Mouse (Mus musculus) erythroblast, embryonic 14.5 days (primary cell): ENCODE data around the gene Tchp. TPM values are rescaled to one million over a fixed set of nuclear protein-coding genes. Genes with fewer than 3 reads are reported as not detected.

Experiments used
- H3K27me3 ChIP-seq: 2 replicates; pipeline ENCODE4 v1.6.1; 2012; ENCODE audit warnings: inconsistent platforms; ENCODE audit not compliant: control insufficient read depth
- H3K36me3 ChIP-seq: 2 replicates; pipeline ENCODE4 v1.6.1; 2012; ENCODE audit warnings: mild to moderate bottlenecking, inconsistent platforms; ENCODE audit not compliant: control insufficient read depth
- H3K4me1 ChIP-seq: 2 replicates; pipeline ENCODE4 v1.6.1; 2012; ENCODE audit warnings: inconsistent platforms; ENCODE audit not compliant: control insufficient read depth
- H3K4me3 ChIP-seq: replicated peaks from 2 replicates; pipeline ENCODE3; 2012; ENCODE audit warnings: moderate library complexity, mild to moderate bottlenecking, inconsistent platforms
- H3K9me3 ChIP-seq: 2 replicates; pipeline ENCODE4 v1.6.1; 2012; ENCODE audit warnings: low read length, inconsistent platforms, mixed read lengths; ENCODE audit not compliant: control insufficient read depth
- GATA1 ChIP-seq: IDR thresholded peaks from 2 replicates; pipeline ENCODE4 v1.6.1; 2012; ENCODE audit warnings: low read length, inconsistent platforms, mixed read lengths
- TAL1 ChIP-seq: IDR thresholded peaks from 3 replicates; pipeline ENCODE4 v1.6.1; 2012; ENCODE audit warnings: low read length, inconsistent platforms, mixed read lengths
- polyA plus RNA-seq: library from polyadenylated mRNA; stranded (reverse); fragments of >175 nt; gene quantifications from 2 replicates; pipeline ENCODE4 v1.2.3, GENCODE M21; 2012

Gene Tchp
- polyA plus RNA-seq, 1 experiment, result 1.2 TPM

DNA sequence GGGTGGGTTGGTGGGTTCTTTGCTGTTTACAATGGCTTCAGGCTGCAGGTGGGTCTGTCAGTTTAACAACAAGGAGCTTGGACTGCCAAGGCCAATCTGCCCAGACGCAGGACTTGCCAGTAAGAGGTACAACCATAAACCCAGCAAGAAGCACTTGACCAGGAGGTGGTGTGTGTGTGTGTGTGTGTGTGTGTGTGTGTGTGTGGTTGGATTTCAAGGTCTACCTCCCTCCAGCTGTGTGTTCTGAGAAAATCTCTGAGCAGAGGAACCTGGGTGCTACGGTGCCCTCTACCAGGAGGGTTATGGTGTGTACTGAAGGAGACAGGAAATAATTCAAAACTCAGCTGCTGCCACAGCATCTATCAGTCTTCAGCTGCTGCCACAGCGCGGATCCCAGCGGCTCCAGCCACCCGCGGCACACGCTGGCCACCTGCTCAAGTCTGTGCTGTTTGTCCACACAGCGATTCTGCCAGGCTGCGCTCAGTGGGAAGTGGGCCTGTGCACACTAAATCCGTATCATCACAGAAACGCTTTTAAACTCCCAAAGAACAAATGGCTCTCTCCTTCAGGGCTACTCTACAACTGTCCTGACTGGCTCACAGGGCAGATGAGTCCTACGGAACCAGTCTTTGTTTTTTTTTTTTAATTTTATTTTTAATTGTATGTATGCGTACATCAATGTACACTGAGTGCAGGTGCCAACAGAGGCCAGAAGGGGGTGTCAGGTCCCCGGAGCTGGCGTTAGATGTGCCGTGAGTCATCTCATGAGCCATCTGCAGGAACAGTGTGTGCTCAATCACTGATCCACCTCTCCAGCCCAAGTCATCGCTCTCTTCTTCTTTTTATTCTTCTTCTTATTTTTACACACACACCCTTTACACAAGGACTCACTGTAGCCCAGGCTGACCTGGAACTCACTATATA lies 57.5 kb downstream of the Tchp start:
- no peak for TF ChIP-seq GATA1
- TF ChIP-seq TAL1, result no peak
- H3K36me3 ChIP-seq, result peaks cover 82% of the 10 kb centered on the region
- H3K9me3 ChIP-seq, result no peaks in the 10 kb centered on the region
- H3K4me3 ChIP-seq, result no peak overlapping the region
- H3K4me1 ChIP-seq, result peaks cover 9% of the 10 kb centered on the region
- H3K27me3 ChIP-seq, result no peaks in the 10 kb centered on the region

DNA sequence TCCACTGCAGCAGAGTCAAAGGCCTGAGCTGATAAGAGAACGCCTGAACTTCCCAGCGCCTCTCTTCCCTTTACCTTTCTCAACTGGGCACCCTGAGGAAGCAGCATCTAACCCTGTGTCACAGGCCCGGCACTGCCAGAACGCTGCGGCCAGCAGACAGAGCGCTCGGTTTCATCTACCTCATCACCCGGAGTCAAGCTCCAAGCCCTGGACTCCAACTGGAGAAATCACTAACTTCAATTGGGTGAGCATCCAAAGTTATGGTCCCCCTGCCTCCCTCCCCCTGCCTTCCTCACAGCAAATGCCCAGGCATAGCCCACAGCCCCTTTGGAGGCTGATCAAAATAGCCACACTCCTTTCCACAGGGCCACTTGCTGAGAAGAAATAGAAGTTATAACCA lies 59.1 kb downstream of the Tchp start:
- Histone ChIP-seq H3K9me3 (no peaks in the 10 kb centered on the region), H3K4me3 (no peak overlapping the region), H3K27me3 (no peaks in the 10 kb centered on the region), H3K4me1 (peaks cover 17% of the 10 kb centered on the region), H3K36me3 (peaks cover 69% of the 10 kb centered on the region)
- TF ChIP-seq TAL1, result no peak
- TF ChIP-seq GATA1, result no peak

DNA sequence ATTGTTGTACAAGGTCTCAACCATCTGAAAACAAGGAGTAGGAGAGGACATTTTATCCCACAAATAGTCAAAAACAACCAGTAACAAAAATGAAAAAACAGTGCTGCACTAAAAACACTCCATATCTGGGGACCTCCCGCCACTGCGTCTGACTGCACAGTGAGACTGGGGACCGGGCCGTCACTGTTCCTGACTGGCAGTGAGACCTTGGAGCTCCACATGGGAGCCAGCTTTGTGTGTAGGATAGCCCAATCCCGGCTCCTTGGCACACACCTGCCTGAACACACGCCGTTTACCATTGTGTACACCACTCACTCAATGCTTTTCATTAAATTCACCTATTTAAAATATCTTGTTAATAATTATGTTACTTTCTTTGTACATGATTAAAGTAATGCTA lies 59.6 kb downstream of the Tchp start:
- Histone ChIP-seq H3K27me3 (no peaks in the 10 kb centered on the region), H3K4me1 (peaks cover 22% of the 10 kb centered on the region), H3K36me3 (peaks cover 64% of the 10 kb centered on the region), H3K4me3 (no peak overlapping the region), H3K9me3 (no peaks in the 10 kb centered on the region)
- TF ChIP-seq GATA1 (no peak), TAL1 (no peak)

DNA sequence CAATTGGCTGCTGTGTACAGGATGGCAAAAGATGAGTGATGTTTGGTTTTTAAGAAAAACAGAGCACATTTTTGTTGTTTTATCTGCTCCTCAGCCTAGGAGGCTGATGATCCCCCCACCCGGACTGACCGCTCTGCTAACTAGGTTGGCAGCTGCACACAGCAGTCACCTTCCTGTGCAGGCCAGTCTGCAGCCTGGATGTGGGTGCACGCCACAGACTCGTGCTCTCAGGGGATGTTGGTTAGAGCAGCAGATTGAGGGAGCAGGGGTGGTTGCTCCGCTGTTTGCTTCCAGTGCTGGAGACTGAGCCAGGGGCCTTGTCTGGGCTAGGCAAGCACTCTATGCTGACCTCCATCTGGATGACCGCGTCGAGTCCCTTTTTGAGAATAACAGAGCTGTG lies 62.2 kb downstream of the Tchp start:
- TF ChIP-seq GATA1 (no peak), TAL1 (no peak)
- no peaks in the 10 kb centered on the region for H3K9me3 ChIP-seq
- no peaks in the 10 kb centered on the region for H3K27me3 ChIP-seq
- H3K4me3 ChIP-seq, result no peak overlapping the region
- peaks cover 38% of the 10 kb centered on the region for H3K36me3 ChIP-seq
- peaks cover 34% of the 10 kb centered on the region for H3K4me1 ChIP-seq

DNA sequence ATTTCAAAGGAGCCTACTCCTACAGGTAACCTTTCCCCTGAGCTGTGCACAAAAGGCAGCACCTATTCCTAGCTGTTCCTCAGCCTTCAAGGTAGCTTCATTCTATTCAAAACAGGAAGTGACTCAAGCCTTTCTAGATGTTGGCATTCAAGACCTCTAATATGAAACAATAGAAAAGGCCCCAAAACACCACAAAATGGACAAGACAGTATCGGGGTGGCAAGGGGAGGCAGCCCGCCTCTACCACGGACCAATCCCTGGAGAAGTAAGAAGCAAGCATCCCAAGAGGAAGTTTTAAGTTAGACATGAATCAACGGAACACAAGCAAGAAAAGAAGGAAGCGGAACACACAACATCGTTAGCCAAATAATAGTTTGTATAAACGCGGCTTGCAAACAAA lies 64.2 kb downstream of the Tchp start:
- no peak for TF ChIP-seq TAL1
- TF ChIP-seq GATA1, result no peak
- H3K27me3 ChIP-seq, result no peaks in the 10 kb centered on the region
- H3K9me3 ChIP-seq, result no peaks in the 10 kb centered on the region
- peaks cover 18% of the 10 kb centered on the region for H3K36me3 ChIP-seq
- H3K4me3 ChIP-seq, result peak overlapping the region; percentile 89
- peaks cover 48% of the 10 kb centered on the region for H3K4me1 ChIP-seq

Other genes with a start within 250 kb of the Tchp start
- gene Fam222a, start 139.7 kb upstream of the Tchp start, polyA plus RNA-seq, result 0.02 and 0.16 TPM in 2 replicates
- gene Trpv4, start 49.3 kb upstream of the Tchp start, polyA plus RNA-seq, result 0.06 and 0.07 TPM in 2 replicates
- 6.3 and 7.0 TPM in 2 replicates for gene Gltp, start 16.8 kb upstream of the Tchp start, polyA plus RNA-seq
- gene Ankrd13a, start 66.9 kb downstream of the Tchp start, polyA plus RNA-seq, result 15.2 TPM in 2 replicates
- 7.0 and 8.0 TPM in 2 replicates for gene Git2, start 67.8 kb downstream of the Tchp start, polyA plus RNA-seq
- gene 1500011B03Rik, start 115.7 kb downstream of the Tchp start, polyA plus RNA-seq, result 4.4 and 5.8 TPM in 2 replicates
- gene 4930519G04Rik, start 145.9 kb downstream of the Tchp start, polyA plus RNA-seq, result 0.02 TPM in 1 of 2 replicates, not detected in the other
- gene Gm9936, start 150.9 kb downstream of the Tchp start, polyA plus RNA-seq, result not detected in 2 replicates
- 0.02 and 0.09 TPM in 2 replicates for gene Oasl2, start 189.2 kb downstream of the Tchp start, polyA plus RNA-seq
- not detected in 2 replicates for gene Oasl1, start 215.5 kb downstream of the Tchp start, polyA plus RNA-seq
- gene 2210016L21Rik, start 234.4 kb downstream of the Tchp start, polyA plus RNA-seq, result 2.4 and 3.3 TPM in 2 replicates